Mouse (Mus musculus): ENCODE results near the gene Pip4k2c. TPM values are rescaled to one million over a fixed set of nuclear protein-coding genes. Genes with fewer than 3 reads are reported as not detected.
"Not testable (repeated sequence)": the region's sequence is repeated elsewhere in the genome, so short reads cannot be mapped to it uniquely, and the experiment has no call there.

Gene Pip4k2c
- polyA plus RNA-seq, 1 experiment, result 48.4 TPM

- DNase-seq (ENCODE audit: low spot score), result no peak
Observed at GRCm38 (mm10) chr10:127209928-127210570, 1.3 kb downstream of the Pip4k2c start.

GRCm38 (mm10) chr10:127208921-127209320, 2.5 kb downstream of the Pip4k2c start:
- no peak for DNase-seq (ENCODE audit: low spot score)

GRCm38 (mm10) chr10:127205373-127205772, 6.0 kb downstream of the Pip4k2c start:
- no peak for DNase-seq (ENCODE audit: low spot score)

GRCm38 (mm10) chr10:127204589-127204988, 6.8 kb downstream of the Pip4k2c start:
- DNase-seq (ENCODE audit: low spot score), result no peak

- DNase-seq (ENCODE audit: low spot score), result no peak
Observed at GRCm38 (mm10) chr10:127203106-127203505, 8.3 kb downstream of the Pip4k2c start.

- no peak for DNase-seq (ENCODE audit: low spot score)
Observed at GRCm38 (mm10) chr10:127200279-127200678, 11.1 kb downstream of the Pip4k2c start.

- no peak for DNase-seq (ENCODE audit: low spot score)
Observed at GRCm38 (mm10) chr10:127199474-127199873, 11.9 kb downstream of the Pip4k2c start.

GRCm38 (mm10) chr10:127199068-127199467, 12.3 kb downstream of the Pip4k2c start:
- no peak for DNase-seq (ENCODE audit: low spot score)

- DNase-seq (ENCODE audit: low spot score), result no peak
Observed at GRCm38 (mm10) chr10:127198492-127198891, 12.9 kb downstream of the Pip4k2c start.

GRCm38 (mm10) chr10:127197505-127198110, 13.8 kb downstream of the Pip4k2c start:
- DNase-seq (ENCODE audit: low spot score), result no peak

- DNase-seq (ENCODE audit: low spot score), result no peak
Observed at GRCm38 (mm10) chr10:127197104-127197503, 14.3 kb downstream of the Pip4k2c start.

GRCm38 (mm10) chr10:127196392-127196791, 15.0 kb downstream of the Pip4k2c start:
- DNase-seq (ENCODE audit: low spot score), result no peak

GRCm38 (mm10) chr10:127195328-127196129, 15.9 kb downstream of the Pip4k2c start, which contains the start of gene Dtx3:
Dtx3 (minus strand) TSS chr10:127195728.
- no peak for DNase-seq (ENCODE audit: low spot score)

GRCm38 (mm10) chr10:127194428-127195327, 16.7 kb downstream of the Pip4k2c start:
- DNase-seq (ENCODE audit: low spot score), result peak; percentile 41

- DNase-seq (ENCODE audit: low spot score), result no peak
Observed at GRCm38 (mm10) chr10:127193011-127193410, 18.4 kb downstream of the Pip4k2c start.

- DNase-seq (ENCODE audit: low spot score), result not testable (repeated sequence)
Observed at GRCm38 (mm10) chr10:127192057-127192328, 19.4 kb downstream of the Pip4k2c start.

GRCm38 (mm10) chr10:127191191-127192056, 20.0 kb downstream of the Pip4k2c start:
- no peak for DNase-seq (ENCODE audit: low spot score)

GRCm38 (mm10) chr10:127190398-127191190, 20.8 kb downstream of the Pip4k2c start:
- no peak for DNase-seq (ENCODE audit: low spot score)

- peak; percentile 60 for DNase-seq (ENCODE audit: low spot score)
Observed at GRCm38 (mm10) chr10:127189651-127190381, 21.6 kb downstream of the Pip4k2c start, which contains the start of gene Arhgef25. Arhgef25 (minus strand) TSS chr10:127190083.

All from urinary bladder, adult 2 months (tissue).